Mouse (Mus musculus): ENCODE data around the gene Ctbp1.

The Ctbp1 gene

DNA sequence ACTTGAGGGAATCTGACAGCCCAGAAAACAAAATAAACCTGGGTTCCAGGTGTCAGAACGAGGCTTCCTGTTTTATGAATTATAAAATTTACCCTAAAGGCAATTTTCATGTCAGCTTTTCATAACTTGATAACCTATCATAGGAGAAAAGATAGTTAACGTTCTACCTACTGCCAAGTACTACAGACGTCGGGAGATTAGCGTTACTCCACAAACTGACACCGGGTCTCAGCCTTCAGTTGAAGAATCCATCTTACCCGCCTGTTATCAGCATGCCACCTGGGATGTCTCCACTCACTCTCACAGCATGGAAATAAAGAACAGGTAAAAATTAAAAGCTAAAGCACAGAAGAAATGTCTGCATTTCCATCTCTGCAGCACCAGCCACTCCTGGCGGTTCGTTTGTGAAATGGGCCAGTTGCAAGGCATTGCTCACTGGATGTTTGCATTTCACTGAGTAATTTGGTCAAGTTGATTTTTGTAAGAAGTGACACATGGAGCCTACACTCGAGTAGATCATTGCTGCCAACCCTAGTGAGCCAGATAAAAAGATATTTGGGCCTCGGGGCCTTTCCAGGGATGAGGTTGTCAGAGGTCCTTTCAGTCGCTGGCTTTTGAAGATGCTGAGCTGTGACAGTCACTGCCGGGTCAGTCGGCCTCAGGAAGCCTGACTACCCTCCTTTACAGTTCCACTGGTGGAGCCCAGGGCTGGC lies 66.1 kb downstream of the Ctbp1 start:
- DNase-seq (ENCODE audit: low spot score in 2 of 2) = no peak

DNA sequence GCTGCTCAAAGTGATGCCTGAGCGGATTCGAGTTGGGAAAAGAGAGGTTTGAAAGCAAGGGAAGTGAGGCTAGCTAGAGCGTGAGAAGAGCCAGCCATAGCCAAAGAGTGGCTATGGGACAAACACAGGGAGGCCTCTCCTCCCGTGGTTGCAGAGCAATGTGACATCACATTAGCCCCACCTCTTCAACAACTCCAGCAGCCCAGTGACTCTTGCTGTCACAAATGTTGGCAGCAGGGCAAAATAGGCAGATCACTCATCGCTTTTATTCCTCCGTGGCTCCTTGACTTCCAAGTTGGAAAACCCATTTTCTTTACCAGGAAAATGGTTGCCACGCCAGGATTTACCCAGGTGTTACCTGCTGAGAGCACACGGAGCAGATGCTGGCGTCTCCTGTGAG lies 67.7 kb downstream of the Ctbp1 start:
- DNase-seq (ENCODE audit: low spot score in 2 of 2) = no peak

GRCm38 (mm10) chr5:33206328-33206727 lies 68.5 kb downstream of the Ctbp1 start:
- no peak for DNase-seq (ENCODE audit: low spot score in 2 of 2)

GRCm38 (mm10) chr5:33204284-33204683 lies 70.5 kb downstream of the Ctbp1 start:
- DNase-seq (ENCODE audit: low spot score in 2 of 2) = no peak

DNA sequence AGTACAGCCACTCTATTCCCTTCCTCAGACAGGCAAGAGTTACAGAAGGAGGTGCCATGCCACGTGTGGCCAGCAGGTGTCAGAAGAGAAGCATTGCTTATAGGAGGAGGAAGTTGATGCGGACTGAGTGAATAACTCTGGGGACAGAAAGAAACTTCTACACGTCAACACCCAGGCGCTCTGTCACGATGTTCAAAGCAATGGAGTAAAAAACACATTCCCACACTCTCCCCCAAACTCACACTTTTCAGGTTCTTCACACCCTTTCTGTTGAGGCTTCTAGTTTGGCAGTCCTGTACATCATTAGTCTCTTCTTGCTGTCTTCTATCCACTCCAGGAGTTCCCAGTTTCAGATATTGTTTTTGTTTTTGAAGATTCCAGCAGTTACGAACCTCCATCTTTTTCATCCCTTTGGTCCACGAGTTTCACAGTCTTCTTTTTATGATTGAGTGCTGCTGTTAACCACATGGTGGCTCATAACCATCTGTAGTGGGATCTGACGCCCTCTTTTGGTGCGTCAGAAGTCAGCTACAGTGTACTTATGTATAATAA lies 71.0 kb downstream of the Ctbp1 start:
- peak; percentile 58 to 85 for DNase-seq (ENCODE audit: low spot score in 2 of 2)

DNA sequence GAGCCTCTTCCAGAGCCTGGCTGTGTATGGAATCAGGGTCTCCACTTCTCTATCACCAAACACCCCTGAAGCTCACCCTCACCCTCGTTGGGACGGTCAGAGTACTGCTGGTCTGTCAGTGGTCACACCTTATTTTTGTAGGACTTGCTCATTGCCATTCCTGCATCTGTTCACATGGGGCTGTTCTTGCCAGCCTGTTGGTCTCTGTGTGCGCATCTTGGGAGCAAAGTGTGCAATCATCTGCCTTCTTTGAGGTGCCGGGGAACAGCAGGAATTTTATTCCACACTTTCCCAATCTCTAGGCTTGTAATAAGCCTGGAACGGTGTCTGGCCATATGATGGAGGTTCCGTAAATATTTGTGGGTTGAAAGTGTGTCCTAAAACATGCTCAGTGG lies 71.6 kb downstream of the Ctbp1 start:
- DNase-seq (ENCODE audit: low spot score in 2 of 2) = no peak

DNA sequence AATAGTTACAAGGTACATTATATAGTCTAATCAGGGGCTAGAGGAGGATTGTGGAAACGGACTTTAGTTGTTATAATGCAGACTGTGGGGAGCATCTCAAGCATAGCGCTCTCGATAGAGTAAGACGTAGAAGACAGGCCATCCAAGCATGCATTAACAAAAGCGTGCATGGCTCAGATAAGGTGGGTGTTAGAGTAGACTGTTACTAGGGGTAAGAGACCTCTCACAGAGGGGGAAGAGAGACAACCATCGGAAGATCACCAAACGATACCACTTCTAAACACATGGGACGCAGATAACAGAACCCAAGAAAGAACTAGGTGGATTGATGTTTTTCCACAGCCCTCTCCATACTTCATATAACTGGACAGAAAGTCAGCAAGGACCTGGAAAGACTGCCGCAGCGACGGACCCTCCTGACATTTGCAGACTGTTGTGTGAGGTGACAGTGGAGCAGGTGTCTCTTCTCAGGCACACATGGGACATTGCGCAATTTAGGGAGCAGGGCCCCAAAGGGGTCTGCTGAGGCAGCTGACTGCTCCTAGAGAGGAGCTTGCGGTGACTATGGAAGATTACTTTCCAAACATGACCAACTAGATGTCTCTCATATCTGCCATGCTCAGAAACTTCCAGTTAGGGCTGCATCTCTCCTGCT lies 72.2 kb downstream of the Ctbp1 start:
- DNase-seq (ENCODE audit: low spot score in 2 of 2) = no peak

DNA sequence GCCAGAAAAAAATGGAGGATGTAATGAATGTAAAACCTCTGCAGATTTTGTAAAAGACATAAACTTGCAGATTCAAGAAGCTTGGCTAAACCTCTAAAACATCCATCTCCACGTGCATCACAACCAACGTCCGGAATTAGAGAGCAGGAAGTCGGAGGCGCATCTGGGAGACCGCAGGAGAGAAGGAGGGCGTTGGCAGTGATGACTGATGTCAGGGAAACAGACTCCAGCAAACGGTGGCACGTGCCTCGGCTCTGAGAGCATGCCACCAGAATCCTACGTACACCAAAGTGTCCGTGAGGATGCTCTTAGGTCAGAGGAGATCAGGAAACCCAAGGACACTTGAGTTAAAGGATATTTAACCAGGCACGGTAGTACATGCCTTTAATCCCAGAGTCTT lies 73.1 kb downstream of the Ctbp1 start:
- DNase-seq (ENCODE audit: low spot score in 2 of 2) = no peak

- no peak for DNase-seq (ENCODE audit: low spot score in 2 of 2)
These were observed 74.7 kb downstream of the Ctbp1 start for GRCm38 (mm10) chr5:33200071-33200470.
